22 mouse cellular contexts compared by ENCODE assay signal in genomic region chr3:85339926-85340325, GRCm38 (mm10).
DNase-seq lines count a peak whose midpoint lies in the region; ATAC-seq and TF ChIP-seq lines count a peak whose summit lies in the region.
"Had no signal": no experiment of that assay in that cellular context is flagged by ENCODE, and none has a peak within 500 bp of the region (broad histone marks: within the 10 kb centered on the region; RNA-seq: fewer than 3 reads in every experiment).

No protein-coding gene starts in this region.

- WGBS in forebrain, postnatal 0 days = 66% methylated on average over 2 of the region's 2 CpGs
- WGBS in forebrain, embryonic 11.5 days = 67% methylated on average over 2 of the region's 2 CpGs
- 72% methylated on average over 2 of the region's 2 CpGs for WGBS in heart, embryonic 14.5 days
- 70% methylated on average over 2 of the region's 2 CpGs for WGBS in midbrain, embryonic 14.5 days

- peak overlapping the region; percentile 66; the same call in 1 of the 2 replicates for H3K27ac ChIP-seq in forebrain, postnatal 0 days (ENCODE audit: low read depth, low read length)
- no peak overlapping the region for H3K27ac ChIP-seq in forebrain, embryonic 11.5 days (ENCODE audit: low read depth, low read length)
- peak overlapping the region; percentile 32 to 51; a peak in 3 of 4 replicates for H3K27ac ChIP-seq in heart, embryonic 14.5 days (replicated peaks in 1 of 2; ENCODE audit: control insufficient read depth in 1 of 2, insufficient read depth in 1 of 2, low read depth in 2 of 2, low read length in 2 of 2)
- H3K27ac ChIP-seq in layer of hippocampus, adult 2 months = peak overlapping the region; percentile 90
- H3K27ac ChIP-seq in midbrain, embryonic 14.5 days (replicated peaks; ENCODE audit: low read depth, low read length) = peak overlapping the region; percentile 68
- H3K27ac ChIP-seq: embryonic facial prominence, embryonic 15.5 days; intestine, embryonic 15.5 days; limb, embryonic 12.5 days; stomach, postnatal 0 days had no signal

- no peaks in the 10 kb centered on the region for H3K9me3 ChIP-seq in forebrain, postnatal 0 days (ENCODE audit: low read length)
- no peaks in the 10 kb centered on the region for H3K9me3 ChIP-seq in forebrain, embryonic 11.5 days (ENCODE audit: control insufficient read depth, low read length)
- no peaks in the 10 kb centered on the region for H3K9me3 ChIP-seq in heart, embryonic 14.5 days (ENCODE audit: control insufficient read depth, low read length)
- no peaks in the 10 kb centered on the region for H3K9me3 ChIP-seq in midbrain, embryonic 14.5 days (ENCODE audit: control insufficient read depth, low read length)
- H3K9me3 ChIP-seq: embryonic facial prominence, embryonic 15.5 days; hindbrain, embryonic 10.5 days; intestine, embryonic 15.5 days; limb, embryonic 12.5 days had no signal

- H3K4me1 ChIP-seq in forebrain, postnatal 0 days (ENCODE audit: insufficient read depth) = peaks cover 16% of the 10 kb centered on the region
- H3K4me1 ChIP-seq in forebrain, embryonic 11.5 days (replicated peaks; ENCODE audit: control insufficient read depth, insufficient read depth, low read length) = peaks cover 14% of the 10 kb centered on the region
- H3K4me1 ChIP-seq in heart, embryonic 14.5 days (ENCODE audit: control insufficient read depth in 2 of 2, insufficient read depth in 2 of 2, low read length in 2 of 2) = peaks cover 12 to 25% of the 10 kb centered on the region in 2 experiments
- peaks cover 19% of the 10 kb centered on the region for H3K4me1 ChIP-seq in midbrain, embryonic 14.5 days (ENCODE audit: control insufficient read depth, insufficient read depth, low read length)
- H3K4me1 ChIP-seq: embryonic facial prominence, embryonic 15.5 days had no signal

- no peak for DNase-seq in forebrain, postnatal 0 days
- DNase-seq in forebrain, embryonic 11.5 days (ENCODE audit: low spot score) = no peak
- DNase-seq in heart, postnatal 4 days = no peak
- DNase-seq in layer of hippocampus, adult 2 months (ENCODE audit: low spot score in 2 of 2) = no peak
- DNase-seq in layer of hippocampus, postnatal 14 days (ENCODE audit: low spot score in 2 of 2) = no peak
- DNase-seq in midbrain, embryonic 14.5 days = no peak
- DNase-seq in frontal cortex, postnatal 36 days (ENCODE audit: low spot score in 2 of 2) = no peak
- DNase-seq: adrenal gland, postnatal 25 days; cerebellum, adult 8-10 months; gastrocnemius, postnatal 36 days; kidney, adult 8-10 months; kidney, postnatal 10 days; right cerebral cortex, postnatal 14 days; thymus, adult 2 months; thymus, postnatal 4 days had no signal

- no peak overlapping the region for H3K4me3 ChIP-seq in forebrain, postnatal 0 days (ENCODE audit: low read depth, low read length)
- no peak overlapping the region for H3K4me3 ChIP-seq in forebrain, embryonic 11.5 days (ENCODE audit: low read depth, low read length)
- H3K4me3 ChIP-seq in heart, embryonic 14.5 days (ENCODE audit: control insufficient read depth in 1 of 2, insufficient read depth in 1 of 2, low read depth in 1 of 2, low read length in 2 of 2) = no peak overlapping the region
- no peak overlapping the region for H3K4me3 ChIP-seq in layer of hippocampus, adult 2 months
- no peak overlapping the region for H3K4me3 ChIP-seq in midbrain, embryonic 14.5 days (replicated peaks; ENCODE audit: low read depth, low read length)
- H3K4me3 ChIP-seq: embryonic facial prominence, embryonic 15.5 days; hindbrain, embryonic 10.5 days; intestine, embryonic 15.5 days; limb, embryonic 12.5 days had no signal

- ATAC-seq in forebrain, postnatal 0 days = no peak
- no peak for ATAC-seq in forebrain, embryonic 11.5 days (replicated peaks; ENCODE audit: low FRiP score)
- no peak for ATAC-seq in heart, embryonic 14.5 days (ENCODE audit: insufficient number of reproducible peaks, insufficient read depth, low FRiP score, low read depth)
- no peak for ATAC-seq in midbrain, embryonic 14.5 days (ENCODE audit: low FRiP score, low TSS enrichment)
- ATAC-seq: intestine, embryonic 15.5 days had no signal

- no peak for TF ChIP-seq CTCF in forebrain, postnatal 0 days (IDR thresholded peaks at IDR 0.05; ENCODE audit: low read depth)
- TF ChIP-seq CTCF in layer of hippocampus, adult 2 months (conservative IDR thresholded peaks at IDR 0.05) = no peak

- no peaks in the 10 kb centered on the region for H3K36me3 ChIP-seq in forebrain, postnatal 0 days (ENCODE audit: insufficient read depth)
- H3K36me3 ChIP-seq in forebrain, embryonic 11.5 days (ENCODE audit: control insufficient read depth, insufficient read depth, low read length) = no peaks in the 10 kb centered on the region
- H3K36me3 ChIP-seq in heart, embryonic 14.5 days (ENCODE audit: control insufficient read depth, insufficient read depth, low read length) = no peaks in the 10 kb centered on the region
- no peaks in the 10 kb centered on the region for H3K36me3 ChIP-seq in midbrain, embryonic 14.5 days (ENCODE audit: control insufficient read depth, insufficient read depth, low read length)
- H3K36me3 ChIP-seq: embryonic facial prominence, embryonic 15.5 days; hindbrain, embryonic 10.5 days; intestine, embryonic 15.5 days; limb, embryonic 12.5 days had no signal

- H3K9ac ChIP-seq in forebrain, postnatal 0 days = no peak overlapping the region
- no peak overlapping the region for H3K9ac ChIP-seq in forebrain, embryonic 11.5 days (ENCODE audit: low read length)
- no peak overlapping the region for H3K9ac ChIP-seq in heart, embryonic 14.5 days (ENCODE audit: low read length)
- no peak overlapping the region for H3K9ac ChIP-seq in midbrain, embryonic 14.5 days (replicated peaks; ENCODE audit: low read length)
- H3K9ac ChIP-seq: embryonic facial prominence, embryonic 15.5 days; intestine, embryonic 15.5 days; limb, embryonic 12.5 days had no signal

- H3K4me2 ChIP-seq in forebrain, postnatal 0 days (ENCODE audit: low read depth) = no peak overlapping the region
- H3K4me2 ChIP-seq in forebrain, embryonic 11.5 days (ENCODE audit: low read depth, low read length, severe bottlenecking) = no peak overlapping the region
- no peak overlapping the region for H3K4me2 ChIP-seq in heart, embryonic 14.5 days (ENCODE audit: low read length)
- no peak overlapping the region for H3K4me2 ChIP-seq in midbrain, embryonic 14.5 days (ENCODE audit: low read length)
- H3K4me2 ChIP-seq: embryonic facial prominence, embryonic 15.5 days; intestine, embryonic 15.5 days; limb, embryonic 12.5 days; liver, embryonic 11.5 days had no signal

- no peaks in the 10 kb centered on the region for H3K27me3 ChIP-seq in forebrain, postnatal 0 days (ENCODE audit: insufficient read depth, low read length)
- H3K27me3 ChIP-seq in forebrain, embryonic 11.5 days (ENCODE audit: control insufficient read depth, insufficient read depth, low read length) = no peaks in the 10 kb centered on the region
- H3K27me3 ChIP-seq in heart, embryonic 14.5 days (ENCODE audit: control insufficient read depth, insufficient read depth, low read length) = no peaks in the 10 kb centered on the region
- H3K27me3 ChIP-seq in midbrain, embryonic 14.5 days (ENCODE audit: control insufficient read depth, insufficient read depth, low read length) = no peaks in the 10 kb centered on the region
- H3K27me3 ChIP-seq: embryonic facial prominence, embryonic 15.5 days; intestine, embryonic 15.5 days had no signal
